Mouse (Mus musculus): ENCODE measurements around the gene Clmp.
"Not testable (repeated sequence)": the region's sequence is repeated elsewhere in the genome, so short reads cannot be mapped to it uniquely, and the experiment has no call there.

Clmp gene

DNA sequence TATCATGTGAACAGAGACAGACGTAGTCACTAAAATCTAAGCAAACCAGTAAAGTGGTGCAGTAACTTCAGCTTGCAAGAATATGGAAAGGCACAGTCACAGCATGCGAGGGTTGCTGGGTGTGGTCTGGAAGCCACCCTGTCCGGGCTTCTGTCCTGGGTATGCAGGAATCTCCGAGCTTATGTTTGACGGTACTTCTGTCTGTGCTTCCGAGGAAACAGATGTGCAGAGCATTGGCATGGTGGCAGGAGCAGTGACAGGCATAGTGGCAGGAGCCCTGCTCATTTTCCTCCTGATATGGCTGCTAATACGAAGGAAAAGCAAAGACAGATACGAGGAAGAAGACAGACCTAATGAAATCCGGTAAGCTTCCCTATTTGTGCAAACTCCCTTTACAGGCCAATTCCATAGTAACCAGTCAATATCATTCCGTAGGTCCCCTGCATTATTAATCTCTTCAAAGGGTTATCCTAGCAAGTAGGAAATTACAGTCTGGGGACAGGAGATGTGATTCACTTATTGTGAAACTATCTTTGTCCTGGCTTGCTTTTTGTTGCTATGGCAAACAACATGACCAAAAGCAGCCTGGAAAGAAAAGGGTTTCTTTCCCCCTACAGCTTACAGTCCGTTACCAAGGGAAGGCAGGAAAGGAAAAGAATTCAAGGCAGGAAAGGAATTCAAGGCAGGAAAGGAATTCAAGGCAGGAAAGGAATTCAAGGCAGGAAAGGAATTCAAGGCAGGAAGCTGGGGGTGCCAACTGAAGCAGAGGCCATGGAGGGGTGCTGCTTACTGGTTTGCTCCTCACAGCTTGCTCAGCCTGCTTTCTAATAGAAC is 95.3 kb downstream of the Clmp start:
- DNase-seq, result no peak

DNA sequence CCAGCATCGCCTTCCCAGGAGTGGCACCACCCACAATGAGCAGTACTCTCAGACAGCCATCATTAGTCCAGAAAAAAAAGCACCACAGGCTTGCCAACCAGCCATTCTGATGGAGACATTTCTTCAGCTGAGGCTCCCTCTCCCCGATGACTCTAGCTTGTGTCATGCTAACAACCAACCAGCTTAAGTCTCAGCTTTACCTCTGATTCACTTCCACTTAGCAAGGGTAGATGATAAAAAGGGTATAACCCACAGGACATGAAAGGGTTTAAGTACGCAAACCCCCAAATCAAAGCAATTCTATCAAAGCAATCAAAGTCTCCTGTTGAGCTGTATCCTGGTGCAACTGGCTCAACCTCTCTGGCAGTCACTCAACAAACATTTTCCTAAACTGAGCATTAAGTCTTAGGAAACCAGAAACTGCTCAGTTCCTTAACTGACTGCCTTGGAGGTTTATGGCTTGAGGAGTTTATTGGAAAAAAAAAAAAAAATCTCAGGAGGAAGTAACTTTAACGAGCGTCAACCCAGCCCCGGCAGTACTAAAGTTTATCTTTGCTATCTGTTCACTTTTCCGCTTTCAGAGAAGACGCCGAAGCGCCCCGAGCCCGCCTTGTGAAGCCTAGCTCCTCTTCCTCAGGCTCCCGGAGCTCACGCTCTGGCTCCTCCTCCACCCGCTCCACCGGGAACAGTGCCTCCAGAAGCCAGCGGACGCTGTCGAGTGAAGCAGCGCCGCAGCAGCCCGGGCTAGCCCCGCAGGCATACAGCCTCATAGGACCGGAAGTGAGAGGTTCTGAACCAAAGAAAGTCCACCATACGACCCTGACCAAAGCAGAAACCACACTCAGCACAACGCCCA is 96.2 kb downstream of the Clmp start:
- peak; percentile 59 to 63 for DNase-seq

DNA sequence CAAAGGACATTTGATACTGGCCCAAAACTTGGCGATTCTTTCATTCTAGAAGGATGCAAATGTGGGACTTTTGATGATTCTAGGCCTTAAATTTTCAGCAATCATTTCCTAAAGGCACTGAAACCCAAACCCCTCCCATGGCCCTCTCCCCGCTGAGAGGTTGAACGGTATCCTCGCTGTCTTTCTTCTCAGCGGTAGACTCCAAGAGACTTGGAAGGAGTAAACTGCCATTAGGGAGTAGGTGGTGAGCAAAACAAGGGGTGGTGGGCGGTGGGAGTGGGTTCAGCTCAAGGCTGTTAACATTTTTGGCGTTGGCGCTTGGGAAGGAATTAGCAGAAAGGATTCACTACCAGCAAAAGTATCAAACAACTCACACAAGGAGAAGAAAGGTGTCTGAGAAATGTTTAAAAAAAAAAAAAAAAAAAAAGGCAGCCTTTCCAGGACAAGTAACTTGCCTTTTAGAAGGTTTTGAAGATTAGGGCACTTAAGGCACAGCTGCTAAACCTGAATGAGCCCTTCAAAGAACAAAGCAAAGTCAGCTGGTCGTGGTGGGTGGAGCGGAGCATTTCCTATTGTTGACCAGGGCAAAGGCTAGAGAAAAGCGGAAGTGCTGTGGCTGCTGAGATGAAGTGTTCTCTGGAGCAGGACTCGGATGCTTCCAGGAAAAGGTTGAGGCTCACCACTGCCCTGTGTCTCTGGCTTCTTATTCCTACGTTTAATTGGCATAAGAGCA is 98.0 kb downstream of the Clmp start:
- peak; percentile 79 to 84 for DNase-seq

DNA sequence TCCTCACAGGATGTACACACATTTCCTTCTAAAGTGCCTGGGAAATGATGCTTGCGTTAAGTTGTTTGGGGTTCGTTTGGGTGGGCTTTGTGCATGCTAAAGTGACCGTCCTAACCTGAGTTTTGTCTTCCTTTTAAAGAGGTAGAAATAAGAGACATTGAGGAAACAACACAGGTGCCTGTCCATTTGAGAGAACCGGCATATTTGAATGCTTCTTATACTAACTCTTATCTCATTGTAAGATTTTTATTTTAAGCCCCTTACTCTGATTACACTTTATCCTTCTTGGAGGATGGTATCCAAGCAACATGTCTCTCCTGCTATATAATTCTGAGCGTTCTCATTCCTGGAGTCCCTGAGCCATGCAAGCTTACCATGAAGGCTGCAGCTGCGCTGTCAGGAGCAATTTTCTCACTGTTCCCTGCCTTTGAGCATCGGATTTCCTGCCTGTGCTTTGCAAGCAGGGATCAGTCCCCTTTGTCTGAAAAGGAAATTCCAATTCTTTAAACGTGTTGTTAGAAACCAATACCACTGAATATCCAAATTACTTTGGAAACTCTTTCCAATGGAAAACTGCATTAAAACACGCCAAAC is 98.7 kb downstream of the Clmp start:
- no peak for DNase-seq

DNA sequence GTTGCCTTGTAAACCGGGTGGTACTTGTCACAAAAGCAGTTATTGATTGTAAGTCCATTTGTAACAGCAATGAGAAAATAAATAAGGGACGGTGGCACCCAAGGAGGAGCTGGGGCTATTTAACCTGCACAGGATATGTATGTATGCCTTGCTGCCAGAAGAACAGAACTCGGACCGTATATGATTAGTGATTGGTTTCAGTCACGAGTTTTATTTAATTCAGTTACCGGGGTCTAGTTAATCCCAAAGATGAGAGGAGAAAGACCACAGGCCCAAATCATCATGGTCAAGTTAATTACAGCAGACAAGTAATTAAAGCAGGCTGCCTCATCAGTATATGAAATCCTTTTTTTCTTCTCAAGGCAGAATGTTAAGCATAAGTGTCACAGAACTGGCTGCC is 99.7 kb downstream of the Clmp start:
- no peak for DNase-seq

DNA sequence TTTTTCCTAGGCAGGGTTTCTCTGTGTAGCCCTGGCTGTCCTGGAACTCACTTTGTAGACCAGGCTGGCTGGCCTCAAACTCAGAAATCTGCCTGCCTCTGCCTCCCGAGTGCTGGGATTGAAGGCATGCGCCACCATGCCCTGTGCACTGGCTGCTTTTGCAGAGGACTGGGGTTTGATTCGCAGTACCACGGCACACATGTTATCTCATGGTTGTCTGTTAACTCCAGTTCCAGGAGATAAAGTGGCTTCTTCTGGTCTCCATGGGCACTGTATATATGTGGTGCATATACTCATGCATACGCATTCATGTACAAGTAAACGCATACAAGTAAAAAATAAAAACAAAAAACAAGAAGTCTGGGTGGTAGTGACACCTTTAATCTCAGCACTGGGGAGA is 101.1 kb downstream of the Clmp start:
- DNase-seq, result not testable (repeated sequence)

DNA sequence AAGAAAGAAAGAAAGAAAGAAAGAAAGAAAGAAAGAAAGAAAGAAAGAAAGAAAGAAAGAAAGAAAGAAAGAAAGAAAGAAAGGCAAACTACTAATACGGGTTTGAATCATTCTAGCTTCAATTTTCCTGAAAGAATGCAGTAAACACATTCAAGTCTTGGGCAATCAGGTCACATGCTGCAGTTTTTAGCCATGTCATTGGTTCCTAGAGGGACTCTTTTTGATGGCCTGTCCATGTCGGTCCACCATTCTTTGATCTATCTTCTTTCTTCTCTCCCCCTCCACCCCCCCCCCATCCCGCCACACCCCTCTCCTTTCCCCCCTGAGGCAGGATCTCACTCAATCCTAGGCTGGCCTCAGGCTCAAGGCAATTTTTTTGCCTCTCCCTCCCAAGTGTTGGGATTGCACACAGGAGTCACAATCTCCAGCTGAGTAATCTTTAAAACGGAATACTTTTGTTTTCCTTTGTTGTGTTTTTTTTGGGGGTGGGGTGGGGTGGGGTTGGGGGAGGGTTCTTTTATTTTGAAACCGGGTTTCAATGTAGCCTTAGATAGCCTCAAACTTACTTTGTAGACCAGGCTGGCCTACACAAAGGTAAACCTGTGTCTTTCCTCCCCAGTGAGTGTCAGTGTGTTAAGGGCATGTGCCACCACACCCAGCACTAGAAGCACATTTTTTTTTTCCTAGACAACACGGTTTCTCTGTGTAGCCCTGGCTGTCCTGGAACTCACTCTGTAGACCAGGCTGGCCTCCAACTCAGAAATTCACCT is 106.3 kb downstream of the Clmp start:
- DNase-seq, result no peak

DNA sequence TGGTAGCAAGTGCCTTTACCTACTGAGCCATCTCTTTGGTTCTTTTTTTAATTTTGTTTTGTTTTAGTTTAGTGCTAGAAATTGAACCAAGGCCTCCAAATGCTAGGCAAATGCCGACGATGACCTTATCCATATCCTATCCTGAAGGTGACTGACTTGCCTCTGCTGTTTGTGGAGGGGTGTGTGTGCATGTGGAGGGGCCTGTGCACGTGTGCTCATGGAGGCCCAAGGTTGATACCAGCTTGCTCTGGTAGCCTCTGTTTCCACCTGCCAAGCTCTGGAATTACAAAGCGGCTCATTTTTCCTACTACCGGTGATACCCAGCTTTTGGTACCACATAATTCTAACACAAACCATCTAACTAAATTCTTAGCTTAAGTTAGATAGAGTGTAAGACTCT is 107.8 kb downstream of the Clmp start:
- no peak for DNase-seq

DNA sequence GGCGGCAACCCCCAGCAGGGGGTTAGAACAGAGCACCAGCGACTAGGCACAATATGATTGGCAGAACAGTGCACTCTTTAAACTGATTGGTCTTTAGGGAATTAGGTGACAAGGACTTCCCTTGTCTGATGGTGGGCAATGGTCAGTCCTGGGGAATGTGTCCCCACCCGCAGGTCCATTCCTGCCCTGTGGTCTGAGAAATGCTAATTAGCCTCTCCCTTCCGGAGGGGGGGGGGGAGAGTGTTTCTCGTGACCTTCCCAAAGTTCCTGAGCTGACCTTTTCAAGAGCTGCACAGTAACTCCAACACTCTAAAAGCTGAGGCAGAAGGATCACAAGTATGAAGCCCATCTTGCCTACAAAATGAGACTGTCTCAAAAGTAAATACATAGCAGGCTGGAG is 108.5 kb downstream of the Clmp start:
- DNase-seq, result no peak

DNA sequence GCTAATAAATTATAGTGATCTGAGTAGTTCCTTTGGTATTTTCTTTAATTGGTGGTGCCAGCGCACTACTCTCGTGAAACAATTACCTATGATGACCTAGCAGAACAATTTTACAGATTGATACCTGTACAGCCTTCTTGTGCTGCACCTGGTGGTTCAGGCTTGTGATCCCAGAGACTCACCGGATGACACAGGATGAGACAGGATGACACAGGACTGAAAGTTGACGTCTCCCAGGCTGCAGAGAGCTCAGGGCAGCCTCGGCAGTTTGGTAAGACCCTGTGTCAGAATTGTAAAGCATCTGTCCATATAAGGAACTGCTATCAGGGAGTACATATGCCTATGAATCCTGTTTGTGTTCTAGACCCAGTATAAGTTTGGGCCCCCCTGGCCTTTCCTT is 109.2 kb downstream of the Clmp start:
- DNase-seq, result no peak

DNA sequence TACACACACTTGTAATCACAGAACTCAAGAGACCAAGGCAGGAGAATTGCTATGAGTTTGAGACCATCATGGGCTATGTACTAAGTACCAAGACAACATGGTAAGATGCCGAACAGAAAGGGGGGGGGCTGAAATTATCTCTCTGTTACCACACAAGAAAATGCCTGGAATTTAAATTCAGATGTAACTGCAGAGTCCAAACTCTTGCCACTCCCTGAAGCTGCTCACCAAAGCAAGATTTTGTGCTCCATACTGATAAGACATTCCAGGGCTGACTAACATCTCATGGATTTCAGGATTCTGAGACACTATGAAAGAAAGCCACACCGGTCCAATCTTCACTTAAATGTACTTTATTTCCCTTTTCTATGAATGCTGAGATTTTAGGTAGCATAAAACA is 109.8 kb downstream of the Clmp start:
- DNase-seq, result no peak

DNA sequence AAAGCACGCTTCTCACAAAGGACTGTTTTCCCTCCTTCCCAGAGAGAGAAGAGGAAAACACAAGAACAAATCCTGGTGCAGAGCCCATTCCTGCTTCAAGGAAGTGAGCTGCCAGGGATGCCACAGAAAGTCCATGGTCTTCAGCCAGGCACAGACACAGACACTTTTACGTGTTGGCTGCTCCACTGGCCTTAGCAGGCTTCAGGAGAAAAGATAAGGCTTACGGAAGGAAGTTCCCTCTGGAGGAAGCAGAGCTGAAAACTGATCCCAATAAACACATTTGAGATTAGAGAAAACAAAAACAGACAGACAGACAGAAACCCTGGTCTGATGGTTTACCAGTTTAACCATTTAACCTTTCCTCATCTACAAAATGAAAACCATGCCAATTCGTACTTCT is 110.3 kb downstream of the Clmp start:
- no peak for DNase-seq

DNA sequence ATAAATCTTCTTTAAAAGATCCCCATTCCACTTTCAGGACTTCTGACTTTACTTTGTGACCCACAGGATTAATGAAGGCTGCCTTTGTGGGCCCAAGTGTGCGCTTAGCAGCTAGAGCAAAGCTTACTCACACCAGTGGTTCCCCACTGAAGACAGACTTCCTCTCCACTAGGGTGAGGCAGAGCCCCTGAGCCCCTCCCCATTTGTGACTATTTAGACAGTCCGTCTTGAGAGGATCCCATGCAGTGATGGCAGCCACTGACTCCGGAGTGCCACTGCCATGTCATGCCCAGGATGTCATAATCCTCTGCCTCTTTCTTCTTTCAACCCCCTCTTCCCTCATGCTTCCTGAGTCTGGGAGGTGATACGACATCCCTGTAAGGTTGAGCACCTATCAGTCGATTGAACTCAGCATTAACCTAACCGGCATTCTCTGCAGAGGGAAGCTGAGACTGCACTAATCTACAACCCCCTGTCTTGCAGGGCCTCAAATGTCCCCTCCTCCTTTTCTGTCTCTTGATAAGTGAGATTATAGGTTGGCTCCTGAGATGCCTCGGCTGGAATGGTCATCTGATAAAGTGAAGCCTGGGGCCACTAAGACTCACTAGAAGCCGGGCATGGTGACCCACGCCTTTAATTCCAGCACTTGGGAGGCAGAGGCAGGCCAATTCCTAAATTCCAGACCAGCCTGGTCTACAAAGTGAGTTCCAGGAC is 112.6 kb downstream of the Clmp start:
- no peak for DNase-seq

DNA sequence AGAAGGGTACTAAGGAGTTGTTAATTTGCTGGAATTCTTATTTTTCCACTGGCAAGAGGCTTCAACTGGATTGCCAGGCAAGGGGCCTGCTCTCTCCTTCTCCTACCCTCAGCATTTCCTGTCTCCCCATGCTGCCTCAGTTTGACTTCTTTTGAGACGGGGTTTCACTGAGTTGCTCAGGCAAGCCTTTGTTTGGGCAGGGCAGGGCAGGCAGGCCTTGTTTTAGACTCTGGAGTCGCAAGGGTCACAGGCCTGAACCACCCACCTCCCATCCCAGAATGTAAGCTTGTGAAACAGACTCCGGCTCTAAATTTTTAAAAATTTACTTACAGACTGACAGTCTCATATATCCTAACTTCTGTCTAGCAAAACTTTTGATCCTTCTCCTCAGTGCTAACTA is 113.3 kb downstream of the Clmp start:
- DNase-seq, result no peak

DNA sequence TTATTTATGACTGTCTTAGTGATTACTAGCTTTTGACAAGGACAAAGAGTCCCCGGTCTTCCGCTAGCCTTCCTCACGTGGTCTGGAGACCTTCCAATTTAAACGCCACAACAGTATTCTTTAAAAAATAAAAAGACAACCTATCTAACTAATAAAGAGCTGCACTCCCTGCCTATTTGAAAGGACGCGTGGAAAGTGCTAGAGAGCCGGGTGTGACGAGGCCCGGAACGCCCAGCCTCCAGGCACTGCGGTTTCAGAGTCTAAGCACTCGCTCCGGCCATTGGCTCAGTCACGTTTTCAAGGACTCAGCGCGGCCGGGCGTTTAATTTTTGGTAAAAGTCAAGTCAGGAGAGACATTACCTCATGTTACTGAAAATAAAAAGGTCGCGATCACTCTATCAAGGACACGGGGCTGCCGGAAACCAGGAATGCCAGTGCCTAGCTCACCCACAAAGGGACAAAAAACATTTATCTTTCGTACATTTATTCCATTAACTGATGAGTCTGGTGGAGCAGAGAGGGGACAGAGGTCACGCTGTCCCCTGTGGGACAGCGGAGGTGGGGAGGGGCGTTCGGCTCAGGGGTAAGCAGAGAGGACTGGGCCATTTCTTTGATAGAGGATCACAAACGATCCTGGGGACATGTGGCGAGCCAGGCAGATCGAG is 114.2 kb downstream of the Clmp start:
- peak; percentile 72 to 74 for DNase-seq

DNA sequence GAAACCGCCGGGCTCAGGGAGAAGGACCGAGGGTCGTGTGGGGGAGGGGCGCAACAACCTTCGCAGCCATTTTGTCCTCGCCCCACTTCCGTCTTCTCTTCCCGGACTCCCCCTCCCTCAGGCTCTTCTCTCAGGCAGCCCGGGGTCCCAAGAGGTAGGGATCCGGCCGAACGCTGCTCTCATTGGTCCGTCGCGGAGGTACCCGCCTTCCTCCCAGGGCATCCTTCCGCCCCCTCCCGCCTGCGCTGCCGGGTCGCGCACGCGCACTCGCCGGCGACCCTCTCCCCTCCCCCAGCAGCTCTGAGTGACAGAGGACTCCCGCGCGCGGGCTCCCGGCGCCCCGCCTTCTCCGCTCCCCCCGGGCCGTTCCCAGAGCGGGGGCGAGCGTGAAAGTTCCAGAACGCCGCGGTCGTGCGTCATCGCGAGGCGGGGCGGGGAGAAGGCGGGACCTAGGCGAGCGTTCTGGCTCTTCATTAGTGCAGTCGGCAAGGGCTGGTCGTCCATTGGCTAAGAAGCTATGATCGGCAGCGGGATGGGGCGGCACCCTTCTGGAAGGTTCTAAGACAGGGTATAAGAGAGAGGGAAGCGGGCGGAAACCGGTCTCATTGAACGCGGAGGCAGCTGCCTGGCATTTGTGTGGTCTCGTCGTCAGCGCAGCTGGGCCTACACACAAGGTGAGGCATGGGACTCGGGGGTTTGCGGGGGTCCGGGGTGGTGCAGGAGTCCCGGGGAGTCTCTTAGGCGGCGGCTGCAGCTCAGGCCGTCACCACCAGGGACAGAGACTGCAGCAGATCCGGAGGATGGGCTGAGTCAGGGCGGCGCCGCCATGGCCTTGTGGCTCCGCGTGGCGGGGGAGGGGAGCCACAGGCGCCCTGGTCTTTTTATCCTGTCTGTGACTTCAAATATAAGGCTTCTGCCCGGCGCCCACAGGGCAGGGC is 115.2 kb downstream of the Clmp start, which contains the start of gene Hspa8:
Hspa8 (plus strand) TSS at position 310 of the 938 bp plus-strand sequence.
- peak; percentile 100 for DNase-seq

DNA sequence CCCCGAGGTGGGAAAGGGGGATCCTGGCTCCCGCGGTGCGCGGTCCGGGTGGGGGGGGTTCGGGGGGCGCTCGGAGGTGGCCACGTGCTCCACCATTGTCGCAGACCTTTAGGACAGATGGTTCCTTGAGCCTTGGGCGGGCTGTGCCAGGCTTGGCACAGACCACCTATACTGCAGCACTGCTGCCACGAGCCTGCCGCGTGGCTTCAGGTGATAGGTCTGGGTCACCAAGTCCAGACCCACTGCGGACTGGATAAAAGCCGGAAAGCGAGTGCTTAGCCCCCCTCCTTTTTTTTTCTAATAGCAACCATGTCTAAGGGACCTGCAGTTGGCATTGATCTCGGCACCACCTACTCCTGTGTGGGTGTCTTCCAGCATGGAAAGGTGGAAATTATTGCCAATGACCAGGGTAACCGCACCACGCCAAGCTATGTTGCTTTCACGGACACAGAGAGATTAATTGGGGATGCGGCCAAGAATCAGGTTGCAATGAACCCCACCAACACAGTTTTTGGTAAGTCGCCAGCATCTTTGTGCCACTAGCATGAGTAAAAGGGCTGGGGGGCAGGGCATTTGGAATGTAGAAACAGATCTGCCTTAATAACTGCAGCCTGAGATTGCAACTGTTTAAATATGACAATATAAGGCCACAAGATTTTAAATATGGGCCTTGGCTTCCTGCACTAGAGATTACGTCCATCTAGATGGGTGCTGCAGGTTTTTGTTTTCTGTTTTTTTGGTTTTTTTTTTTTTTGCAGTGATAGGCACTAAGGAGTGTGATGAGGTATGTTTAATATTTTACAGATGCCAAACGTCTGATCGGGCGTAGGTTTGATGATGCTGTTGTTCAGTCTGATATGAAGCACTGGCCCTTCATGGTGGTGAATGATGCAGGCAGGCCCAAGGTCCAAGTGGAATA is 116.1 kb downstream of the Clmp start:
- DNase-seq, result not testable (repeated sequence)

DNA sequence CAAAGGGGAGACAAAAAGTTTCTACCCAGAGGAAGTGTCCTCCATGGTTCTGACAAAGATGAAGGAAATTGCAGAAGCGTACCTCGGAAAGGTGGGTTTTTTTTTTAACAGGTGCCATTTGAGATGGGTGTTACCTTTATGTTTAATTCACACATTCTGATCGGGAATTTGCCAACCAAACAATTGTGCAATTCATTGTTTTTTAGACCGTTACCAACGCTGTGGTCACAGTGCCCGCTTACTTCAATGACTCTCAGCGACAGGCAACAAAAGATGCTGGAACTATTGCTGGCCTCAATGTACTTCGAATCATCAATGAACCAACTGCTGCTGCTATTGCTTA is 116.7 kb downstream of the Clmp start:
- not testable (repeated sequence) for DNase-seq

DNA sequence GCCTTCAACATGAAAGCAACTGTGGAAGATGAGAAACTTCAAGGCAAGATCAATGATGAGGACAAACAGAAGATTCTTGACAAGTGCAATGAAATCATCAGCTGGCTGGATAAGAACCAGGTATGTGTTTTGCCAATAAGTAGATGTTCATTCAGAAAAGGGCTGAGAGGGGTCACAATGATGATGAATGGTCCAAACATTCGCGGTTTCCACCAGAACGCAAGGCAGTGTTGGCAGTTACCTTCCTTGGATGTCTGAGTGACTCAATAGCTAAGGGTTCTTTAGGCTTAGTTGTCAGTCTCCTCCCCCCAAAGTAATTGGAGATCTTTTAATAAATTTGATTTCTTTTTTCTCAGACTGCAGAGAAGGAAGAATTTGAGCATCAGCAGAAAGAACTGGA is 118.8 kb downstream of the Clmp start:
- not testable (repeated sequence) for DNase-seq

Data from B cell, adult 2 months (primary cell).